Mouse (Mus musculus) hindbrain, postnatal 0 days (tissue): ENCODE measurements around the gene Ephb2. TPM values are rescaled to one million over a fixed set of nuclear protein-coding genes. Genes with fewer than 3 reads are reported as not detected.

Experiments
- ATAC-seq: fragments of 200-750 bp; cut with Nextera tagmentation; 2 replicates; pipeline ENCODE4 v1.8.0; 2017; ENCODE audit warnings: mild to moderate bottlenecking, moderate TSS enrichment, moderate library complexity
- DNase-seq: peaks from one replicate; pipeline ENCODE4 v3.0.0-alpha.2; 2015; ENCODE audit warnings: low spot score
- H3K27ac ChIP-seq: fragments of 300-500 bp; sonication (generic); 2 replicates; pipeline ENCODE4 v1.5.1; 2014; ENCODE audit warnings: mild to moderate bottlenecking
- H3K27me3 ChIP-seq: fragments of 300-500 bp; sonication (generic); 2 replicates; pipeline ENCODE4 v1.6.1; 2014; ENCODE audit warnings: low read length, mixed read lengths; ENCODE audit not compliant: insufficient read depth
- H3K36me3 ChIP-seq: fragments of 300-500 bp; sonication (generic); 2 replicates; pipeline ENCODE4 v1.6.1; 2014; ENCODE audit warnings: low read length, mixed read lengths; ENCODE audit not compliant: insufficient read depth
- H3K4me1 ChIP-seq: fragments of 300-500 bp; sonication (generic); 2 replicates; pipeline ENCODE4 v1.6.1; 2014; ENCODE audit warnings: antibody characterized with exemption, low read length, mixed read lengths; ENCODE audit not compliant: insufficient read depth
- H3K4me2 ChIP-seq: fragments of 300-500 bp; sonication (generic); 2 replicates; pipeline ENCODE4 v1.6.1; 2014; ENCODE audit warnings: low read depth, mild to moderate bottlenecking, low read length, moderate library complexity, mixed read lengths
- H3K4me3 ChIP-seq: fragments of 300-500 bp; sonication (generic); 2 replicates; pipeline ENCODE4 v1.5.1; 2014; ENCODE audit warnings: low read length
- H3K9ac ChIP-seq: fragments of 300-500 bp; sonication (generic); replicated peaks from 2 replicates; pipeline ENCODE4 v1.6.1; 2014; ENCODE audit warnings: mild to moderate bottlenecking, low read length, moderate library complexity, mixed read lengths
- H3K9me3 ChIP-seq: fragments of 300-500 bp; sonication (generic); 2 replicates; pipeline ENCODE4 v1.6.1; 2016; ENCODE audit warnings: low read length, mixed read lengths
- CTCF ChIP-seq: IDR thresholded peaks from 2 replicates; pipeline ENCODE4 v1.5.1; 2016; ENCODE audit warnings: antibody characterized with exemption, control low read depth, low read depth
- WGBS: fragments of 180-500 bp; shearing (Covaris S2); extraction: QIAGEN DNeasy Blood & Tissue Kit; methylation state at CpG from one replicate; pipeline ENCODE4 v1.1.7; 2014; 5-methylcytosine and 5-hydroxymethylcytosine counted together
- polyA plus RNA-seq: library from polyadenylated mRNA; unstranded; fragments of >200 nt; fragmentation: Nextera tagmentation; extraction: Ambion mirVana; gene quantifications from 2 replicates; pipeline ENCODE4 v1.2.1, GENCODE M21; 2015
- total RNA-seq: library from RNA; depleted of rRNA; stranded (reverse); fragments of >200 nt; gene quantifications from 2 replicates; pipeline ENCODE4 v1.2.3, GENCODE M21; 2014

Ephb2 gene
- total and polyA plus RNA-seq, 2 experiments from 2014 or later: 13.0 to 136 TPM

GRCm38 (mm10) chr4:136750578-136751338 lies 85.0 kb downstream of the Ephb2 start:
- H3K27ac ChIP-seq: peak overlapping the region; percentile 67
- WGBS: 8% methylated on average over 19 of the region's 19 CpGs
- peak overlapping the region; percentile 13; the same call in 1 of the 2 replicates for H3K4me2 ChIP-seq
- no peaks in the 10 kb centered on the region for H3K9me3 ChIP-seq
- DNase-seq (peak; percentile 61), ATAC-seq (peak; percentile 42; the same call in 1 of the 2 replicates)
- H3K36me3 ChIP-seq: no peaks in the 10 kb centered on the region
- no peak for TF ChIP-seq CTCF
- 0 out of 2 replicates have a peak overlapping the region, but pooled peaks have one; percentile 28 for H3K9ac ChIP-seq
- peaks cover 41% of the 10 kb centered on the region for H3K4me1 ChIP-seq
- H3K4me3 ChIP-seq: no peak overlapping the region
- no peaks in the 10 kb centered on the region for H3K27me3 ChIP-seq

GRCm38 (mm10) chr4:136749851-136750577 lies 85.8 kb downstream of the Ephb2 start:
- ATAC-seq: peak; percentile 56
- Histone ChIP-seq H3K27ac (peak overlapping the region; percentile 67), H3K9ac (peak overlapping the region; percentile 21; the same call in 1 of the 2 replicates), H3K4me3 (no peak overlapping the region), H3K4me2 (no peak overlapping the region), H3K4me1 (peaks cover 34% of the 10 kb centered on the region), H3K9me3 (no peaks in the 10 kb centered on the region), H3K36me3 (no peaks in the 10 kb centered on the region), H3K27me3 (no peaks in the 10 kb centered on the region)
- 23% methylated on average over 19 of the region's 19 CpGs for WGBS
- DNase-seq: peak; percentile 66
- TF ChIP-seq CTCF: no peak

- ATAC-seq (no peak), DNase-seq (no peak)
- no peaks in the 10 kb centered on the region for H3K27me3 ChIP-seq
- no peaks in the 10 kb centered on the region for H3K9me3 ChIP-seq
- no peak overlapping the region for H3K9ac ChIP-seq
- no peak overlapping the region for H3K4me2 ChIP-seq
- H3K36me3 ChIP-seq: no peaks in the 10 kb centered on the region
- no peak for TF ChIP-seq CTCF
- H3K4me3 ChIP-seq: no peak overlapping the region
- peak overlapping the region; percentile 67 for H3K27ac ChIP-seq
- peaks cover 28% of the 10 kb centered on the region for H3K4me1 ChIP-seq
- 33% methylated on average over 4 of the region's 4 CpGs for WGBS
Observed at GRCm38 (mm10) chr4:136749431-136749830, 86.4 kb downstream of the Ephb2 start.

DNA sequence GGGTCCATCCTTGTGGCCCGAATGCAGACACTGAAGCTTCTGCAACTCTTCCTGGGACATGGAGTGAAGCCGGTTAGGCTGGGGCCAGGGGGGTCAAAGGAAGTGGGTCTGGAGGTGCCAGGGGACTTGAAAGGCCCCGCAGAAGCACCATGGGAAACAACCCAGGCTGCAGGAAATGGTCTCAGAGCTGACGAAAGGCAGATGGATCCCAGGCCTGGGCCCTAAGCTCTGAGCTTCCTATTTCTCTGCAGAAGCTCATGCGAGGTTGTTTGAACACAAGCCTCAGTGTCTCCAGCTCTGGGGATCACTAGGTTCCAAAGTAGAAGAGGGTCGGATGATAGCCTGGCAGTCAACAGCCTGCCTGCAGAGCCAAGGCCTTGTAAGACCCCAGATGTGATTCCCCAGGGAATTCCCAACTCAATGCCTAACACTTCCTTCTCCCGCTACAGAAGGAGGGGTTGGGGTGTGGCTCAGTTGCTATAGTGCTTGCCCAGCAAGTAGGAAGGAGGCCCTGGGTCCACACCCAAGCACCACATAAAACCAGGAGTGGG lies 86.9 kb downstream of the Ephb2 start:
- WGBS: 55% methylated on average over 7 of the region's 7 CpGs
- Histone ChIP-seq H3K4me3 (no peak overlapping the region), H3K9ac (no peak overlapping the region), H3K27ac (peak overlapping the region; percentile 67; the same call in 1 of the 2 replicates), H3K4me1 (peaks cover 27% of the 10 kb centered on the region), H3K27me3 (no peaks in the 10 kb centered on the region), H3K36me3 (no peaks in the 10 kb centered on the region), H3K4me2 (no peak overlapping the region), H3K9me3 (no peaks in the 10 kb centered on the region)
- ATAC-seq (no peak), DNase-seq (no peak)
- TF ChIP-seq CTCF: no peak

DNA sequence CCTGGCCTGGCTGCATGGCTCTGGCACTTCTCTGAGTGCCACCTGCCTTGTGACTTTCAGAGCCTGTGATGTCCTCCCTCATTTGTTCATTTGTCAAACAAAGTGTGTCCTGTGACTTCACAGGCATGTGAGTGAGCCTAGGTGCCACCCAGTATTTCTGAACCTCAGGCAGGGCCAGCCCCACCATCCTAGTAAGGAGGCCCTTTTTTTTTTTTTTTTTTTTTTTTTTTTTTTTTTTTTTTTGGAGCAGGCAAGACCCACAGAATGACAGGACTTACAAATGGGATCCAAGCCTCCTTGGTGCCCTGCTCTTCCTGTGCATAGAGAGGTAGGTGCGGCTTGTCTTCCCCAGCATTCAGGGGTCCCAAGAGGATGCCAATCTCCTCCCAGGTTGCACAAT lies 89.3 kb downstream of the Ephb2 start:
- Histone ChIP-seq H3K27me3 (no peaks in the 10 kb centered on the region), H3K27ac (no peak overlapping the region), H3K9me3 (no peaks in the 10 kb centered on the region), H3K4me1 (peaks cover 41% of the 10 kb centered on the region), H3K36me3 (no peaks in the 10 kb centered on the region), H3K9ac (no peak overlapping the region), H3K4me3 (no peak overlapping the region), H3K4me2 (no peak overlapping the region)
- 75% methylated on average over 1 of the region's 1 CpGs for WGBS
- ATAC-seq: no peak
- no peak for TF ChIP-seq CTCF
- no peak for DNase-seq

GRCm38 (mm10) chr4:136742677-136743076 lies 93.1 kb downstream of the Ephb2 start:
- H3K4me1 ChIP-seq: peaks cover 30% of the 10 kb centered on the region
- no peak overlapping the region for H3K4me3 ChIP-seq
- H3K9me3 ChIP-seq: no peaks in the 10 kb centered on the region
- peak overlapping the region; percentile 68 for H3K27ac ChIP-seq
- H3K36me3 ChIP-seq: no peaks in the 10 kb centered on the region
- ATAC-seq (peak; percentile 69), DNase-seq (peak; percentile 71)
- no peak overlapping the region for H3K9ac ChIP-seq
- no peak overlapping the region for H3K4me2 ChIP-seq
- H3K27me3 ChIP-seq: no peaks in the 10 kb centered on the region
- no peak for TF ChIP-seq CTCF
- WGBS: 6% methylated on average over 5 of the region's 5 CpGs
